Mouse (Mus musculus): ENCODE data around the gene Slc6a2. TPM values are rescaled to one million over a fixed set of nuclear protein-coding genes. Genes with fewer than 3 reads are reported as not detected.

Gene Slc6a2
- total RNA-seq (2021): under 1 TPM; 0.11 to 0.26 TPM
- long read RNA-seq, experiment 1: 0 reads
- long read RNA-seq, experiment 2: 0 reads

DNA sequence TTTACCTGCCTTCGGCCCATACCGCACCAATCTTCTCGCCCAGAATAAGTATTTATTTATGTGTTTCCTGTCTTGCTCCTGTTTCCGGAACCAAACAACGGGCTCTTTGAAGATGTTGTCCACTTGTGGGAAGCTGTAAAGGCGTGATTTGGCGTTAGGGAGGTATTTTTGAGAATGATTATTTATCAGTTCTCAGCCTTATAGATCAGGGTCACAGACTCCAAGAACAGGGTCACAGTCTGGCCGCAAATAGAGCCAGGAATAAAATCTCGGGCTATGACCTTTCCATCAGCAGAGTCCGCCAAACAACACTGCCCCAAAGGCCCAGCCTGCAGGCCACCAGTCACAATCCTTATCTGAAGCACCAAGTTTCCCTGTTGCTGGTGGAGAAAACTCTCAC lies at the start of gene Slc6a2:
Gene Slc6a2 (plus strand): TSS at position 301 of the 400 bp plus-strand sequence.
- DNase-seq: no peak

- no peak for DNase-seq
These were observed 48.4 kb upstream of the Slc6a2 start for GRCm38 (mm10) chr8:92911477-92911876.

DNA sequence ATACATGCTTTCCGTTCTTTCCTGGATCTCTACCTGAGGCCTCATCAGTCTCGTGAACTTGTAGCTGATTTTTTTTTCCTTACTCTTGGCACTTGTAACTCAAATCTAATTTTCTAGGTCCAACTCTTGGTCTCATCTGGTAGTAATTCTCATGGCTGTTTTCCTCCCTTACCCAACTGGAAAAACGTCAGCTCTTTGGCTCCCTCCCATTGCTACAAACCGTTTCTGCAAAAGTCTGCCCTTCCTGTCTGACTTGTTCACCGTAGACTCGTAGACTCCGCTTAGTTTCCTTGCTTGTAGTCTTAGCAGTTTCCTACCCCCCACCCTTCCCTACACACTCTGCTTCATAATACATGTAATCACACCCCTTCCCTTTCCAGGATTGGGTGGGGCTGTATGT lies 46.5 kb upstream of the Slc6a2 start:
- peak; percentile 56 for DNase-seq

DNA sequence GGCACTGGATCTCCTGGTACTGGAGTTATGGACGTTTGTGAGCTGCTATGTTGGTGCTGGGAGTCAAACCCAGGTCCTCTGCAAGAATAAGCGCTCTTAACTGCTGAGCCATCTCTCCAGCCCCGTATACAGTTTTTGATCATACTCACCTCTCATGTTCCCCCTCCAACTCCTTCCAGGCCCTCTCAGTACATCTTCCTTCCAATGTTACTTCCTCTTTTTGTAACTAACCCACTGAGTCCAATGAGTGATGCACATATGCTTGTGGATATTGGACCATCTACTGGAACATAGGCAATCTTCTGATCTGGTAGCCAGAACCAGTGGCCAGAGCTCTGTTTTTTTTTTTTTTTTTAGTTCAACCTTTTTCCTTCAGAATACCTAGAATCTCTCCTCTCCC lies 43.8 kb upstream of the Slc6a2 start:
- no peak for DNase-seq

DNA sequence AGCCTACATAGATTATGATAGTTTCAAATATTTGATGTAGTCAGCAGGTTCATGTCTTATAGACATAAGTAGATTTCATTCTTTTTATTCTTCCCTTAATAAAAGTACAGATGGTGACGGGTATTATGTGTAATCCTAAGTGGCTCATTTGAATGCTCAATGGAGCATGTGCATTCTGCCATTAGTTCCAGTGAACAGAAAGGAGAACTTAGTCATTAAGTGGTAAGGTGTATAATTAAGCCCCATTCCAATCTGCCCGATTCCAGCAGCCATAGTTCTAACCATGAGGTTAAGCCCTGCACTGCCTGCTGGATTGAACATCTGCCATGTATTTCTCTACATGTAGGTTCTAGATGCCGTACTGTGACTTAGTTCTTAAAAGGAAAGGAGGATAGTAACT lies 38.1 kb upstream of the Slc6a2 start:
- DNase-seq: no peak

- no peak for DNase-seq
These were observed 30.9 kb upstream of the Slc6a2 start for GRCm38 (mm10) chr8:92928986-92929385.

- DNase-seq: no peak
These were observed 21.8 kb upstream of the Slc6a2 start for GRCm38 (mm10) chr8:92938056-92938455.

- no peak for DNase-seq
These were observed 10.8 kb upstream of the Slc6a2 start for GRCm38 (mm10) chr8:92949071-92949470.

GRCm38 (mm10) chr8:92950639-92951371 lies 9.1 kb upstream of the Slc6a2 start:
- DNase-seq: no peak

- no peak for DNase-seq
These were observed 5.8 kb upstream of the Slc6a2 start for GRCm38 (mm10) chr8:92954044-92954443.

GRCm38 (mm10) chr8:92960451-92960911 lies 602 bp downstream of the Slc6a2 start:
- no peak for DNase-seq

DNA sequence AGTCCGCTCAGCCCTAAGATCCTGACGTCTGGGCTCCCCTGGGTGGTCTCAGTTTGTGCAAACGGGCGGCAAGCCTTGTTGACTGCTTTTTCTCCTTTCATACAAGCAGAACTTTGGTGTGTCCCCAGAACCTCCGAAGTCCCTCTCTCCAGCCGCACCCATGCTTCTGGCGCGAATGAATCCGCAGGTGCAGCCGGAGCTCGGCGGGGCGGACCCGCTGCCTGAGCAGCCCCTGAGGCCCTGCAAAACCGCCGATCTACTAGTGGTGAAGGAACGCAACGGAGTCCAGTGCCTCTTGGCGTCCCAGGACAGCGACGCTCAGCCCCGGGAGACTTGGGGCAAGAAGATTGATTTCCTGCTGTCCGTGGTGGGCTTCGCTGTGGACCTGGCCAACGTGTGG lies 1.2 kb downstream of the Slc6a2 start:
- DNase-seq: peak; percentile 8

DNA sequence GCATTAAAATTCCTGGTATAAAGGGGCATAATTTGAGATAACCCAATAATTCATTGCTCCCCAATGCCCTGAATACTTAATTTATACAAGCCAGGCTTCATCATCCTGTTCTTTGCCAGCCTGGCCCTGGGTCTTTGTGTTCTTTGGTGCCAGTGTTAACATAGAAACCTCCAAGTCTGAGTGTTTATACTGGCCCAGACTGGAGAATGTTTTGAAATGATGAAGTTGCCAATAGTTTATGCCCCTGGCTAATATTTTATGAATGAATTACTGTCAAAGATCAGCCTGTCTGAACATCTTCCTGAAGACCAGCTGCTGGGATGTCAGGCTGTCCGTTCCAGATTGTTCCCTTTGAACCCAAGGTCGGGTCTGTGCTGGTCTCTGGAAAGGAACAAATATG lies 4.7 kb downstream of the Slc6a2 start:
- DNase-seq: no peak

GRCm38 (mm10) chr8:92972949-92973348 lies 13.1 kb downstream of the Slc6a2 start:
- peak; percentile 55 for DNase-seq

- peak; percentile 10 for DNase-seq
These were observed 16.8 kb downstream of the Slc6a2 start for GRCm38 (mm10) chr8:92976656-92977055.

DNA sequence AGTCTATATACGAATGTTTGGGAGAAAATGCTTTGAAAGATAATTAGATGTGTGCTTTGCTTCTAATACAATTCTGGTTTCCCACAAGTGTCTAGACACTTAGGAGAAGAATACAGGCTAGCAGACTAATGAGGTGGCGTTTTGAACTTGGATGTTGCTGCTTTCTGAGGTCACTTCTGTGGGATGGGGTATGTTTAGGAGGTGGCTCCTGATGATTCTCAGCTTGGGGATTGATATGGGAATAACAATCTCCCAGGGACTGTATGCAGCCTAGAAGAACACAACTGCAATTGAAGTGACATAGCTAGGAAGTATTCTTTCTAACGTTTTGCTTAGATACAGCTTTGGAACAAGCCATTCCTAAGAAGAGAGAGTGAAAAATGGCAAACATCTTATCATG lies 22.6 kb downstream of the Slc6a2 start:
- no peak for DNase-seq

DNA sequence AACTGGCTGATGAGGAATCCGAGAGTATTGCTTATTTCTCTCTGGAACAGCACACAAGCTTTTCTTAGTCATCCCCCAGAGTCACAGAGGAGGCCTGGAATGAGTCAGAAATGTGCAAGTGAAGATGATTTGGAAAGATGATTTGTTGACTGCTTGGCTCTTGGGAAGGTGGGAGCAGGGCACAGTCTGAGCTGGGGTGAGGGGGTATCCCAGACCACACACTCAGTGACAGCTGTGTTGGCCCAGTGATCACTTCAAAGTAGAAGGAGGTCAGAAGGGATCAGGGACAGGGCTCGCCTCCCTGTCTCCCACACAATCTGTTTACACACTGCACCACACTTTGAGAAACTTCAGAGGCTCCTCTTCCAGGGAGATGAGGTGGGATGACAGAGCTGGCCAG lies 24.5 kb downstream of the Slc6a2 start:
- DNase-seq: peak; percentile 44

DNA sequence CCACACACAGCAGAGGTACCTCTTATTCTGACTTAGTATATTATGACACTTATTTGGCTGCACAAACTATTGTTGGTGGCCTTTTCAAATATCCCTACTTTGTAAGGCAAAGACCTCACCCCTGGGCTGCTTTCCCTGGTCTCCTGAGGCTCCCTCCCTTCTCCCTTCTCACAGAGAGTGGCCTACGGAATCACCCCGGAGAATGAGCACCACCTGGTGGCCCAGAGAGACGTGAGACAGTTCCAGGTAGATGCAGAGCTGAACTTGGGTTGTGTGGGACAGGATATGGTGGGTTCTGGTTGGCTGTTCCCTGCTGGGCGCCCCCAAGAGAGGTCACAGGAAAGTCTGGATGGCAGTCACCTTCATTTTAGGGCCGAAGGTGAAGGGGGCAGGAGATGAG lies 37.0 kb downstream of the Slc6a2 start:
- DNase-seq: no peak

DNA sequence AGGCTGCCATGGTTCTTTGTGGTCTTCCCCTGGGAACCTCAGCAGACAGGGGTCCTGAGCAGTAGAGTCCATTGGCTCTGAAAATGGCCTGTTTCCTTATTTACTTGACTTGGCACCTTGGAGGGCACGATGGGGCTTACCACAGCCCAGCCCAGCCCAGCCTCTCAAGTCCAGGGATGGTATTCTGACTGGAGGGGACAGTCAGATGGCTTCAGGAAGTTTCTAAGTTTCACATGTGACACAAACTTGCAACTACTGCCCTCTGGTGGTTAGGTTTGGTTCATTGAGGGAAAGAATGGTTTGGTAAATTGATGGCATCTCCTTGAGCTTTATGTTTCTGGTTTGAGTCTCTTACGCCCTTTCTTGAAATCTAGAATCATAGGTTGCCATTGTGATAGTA lies 38.7 kb downstream of the Slc6a2 start:
- no peak for DNase-seq

GRCm38 (mm10) chr8:93010286-93010685 lies 50.4 kb downstream of the Slc6a2 start:
- DNase-seq: no peak

DNA sequence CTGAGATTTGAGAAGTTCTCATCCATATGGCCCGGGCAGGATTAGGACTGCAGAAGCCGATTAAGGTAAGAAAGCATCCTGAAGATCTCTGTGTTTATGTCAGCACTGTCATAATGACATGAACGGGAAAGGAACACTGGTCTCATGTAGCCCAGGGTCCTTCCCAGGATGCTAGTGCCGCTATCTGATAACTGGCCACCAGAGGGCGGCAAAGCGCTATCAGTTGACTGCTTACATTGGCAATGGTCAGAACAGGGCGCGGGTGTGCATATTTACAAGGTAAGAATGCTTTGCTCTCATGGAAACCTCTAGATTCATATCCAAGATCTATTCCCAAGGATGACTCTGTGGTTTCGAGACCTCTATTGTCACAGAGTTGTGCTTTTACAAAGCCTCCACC lies 51.6 kb downstream of the Slc6a2 start:
- peak; percentile 28 for DNase-seq

DNA sequence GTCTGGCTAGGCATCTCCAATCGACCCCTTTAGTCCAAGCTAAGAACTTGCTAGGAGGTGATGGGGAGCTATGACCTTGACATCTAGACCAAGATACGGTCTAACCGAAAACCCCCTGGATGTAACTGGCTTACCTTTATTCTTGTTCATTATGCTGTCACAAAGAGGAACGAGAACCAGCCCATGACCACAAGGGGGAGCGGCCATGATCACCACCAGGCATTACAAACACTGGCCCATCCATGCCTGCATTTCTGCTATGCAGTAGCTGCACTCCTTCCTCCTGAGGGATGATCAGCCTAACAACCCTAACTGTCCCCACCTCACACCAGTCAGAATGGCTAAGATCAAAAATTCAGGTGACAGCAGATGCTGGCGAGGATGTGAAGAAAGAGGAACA lies 52.3 kb downstream of the Slc6a2 start:
- DNase-seq: no peak

- no peak for DNase-seq
These were observed 54.4 kb downstream of the Slc6a2 start for GRCm38 (mm10) chr8:93014300-93014699.

GRCm38 (mm10) chr8:93021738-93022137 lies 61.9 kb downstream of the Slc6a2 start:
- no peak for DNase-seq

Data from gastrocnemius, postnatal 25 days (tissue).